Mouse (Mus musculus): ENCODE data around the gene Cdc42ep1.

- peak; percentile 36 for TF ChIP-seq CTCF (IDR thresholded peaks at IDR 0.05; ENCODE audit: low read depth)
- TF ChIP-seq EP300 (IDR thresholded peaks at IDR 0.05; ENCODE audit: low read depth): no peak
These were observed 12.8 kb upstream of the Cdc42ep1 start for GRCm38 (mm10) chr15:78829636-78830035.
